Mouse (Mus musculus): ENCODE measurements at regions not wholly inside any gene's neighbourhood (a gene's known extent, or its start where the extent isn't known, plus 50 kb on each side); places are given as distances from the start of the nearest gene placed in this dataset.
A peak's percentile ranks its signal among the peaks of the same experiment; 100 is the strongest.
"Not testable (repeated sequence)": the region's sequence is repeated elsewhere in the genome, so short reads cannot be mapped to it uniquely, and the experiment has no call there.

GRCm38 (mm10) chr7:83392181-83392580 is 192.5 kb upstream of the Tmc3 start:
- DNase-seq (ENCODE audit: low spot score in 2 of 2) = no peak

- no peak for DNase-seq (ENCODE audit: low spot score in 2 of 2)
Measured at GRCm38 (mm10) chr7:83392625-83393024, 192.1 kb upstream of the Tmc3 start.

DNA sequence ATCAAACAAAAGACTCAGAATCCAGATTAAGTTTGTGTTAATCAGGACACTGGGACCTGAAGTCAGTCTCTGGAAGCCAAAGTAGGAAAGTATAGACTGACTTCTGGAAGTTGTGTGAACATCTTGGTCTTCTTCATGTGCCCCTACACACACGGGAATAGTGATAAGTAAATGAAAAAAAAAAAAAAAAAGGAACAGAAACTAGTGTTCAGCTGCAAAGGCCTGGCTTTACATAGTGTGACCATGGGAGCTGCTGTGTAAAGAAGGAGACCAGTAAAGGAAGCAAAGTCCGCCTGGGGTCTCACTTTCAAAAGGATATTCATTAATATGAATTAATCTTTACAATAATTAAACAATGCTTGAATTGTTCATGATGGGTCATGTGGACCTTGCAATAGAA is 190.6 kb upstream of the Tmc3 start:
- DNase-seq (ENCODE audit: low spot score in 2 of 2) = no peak

DNA sequence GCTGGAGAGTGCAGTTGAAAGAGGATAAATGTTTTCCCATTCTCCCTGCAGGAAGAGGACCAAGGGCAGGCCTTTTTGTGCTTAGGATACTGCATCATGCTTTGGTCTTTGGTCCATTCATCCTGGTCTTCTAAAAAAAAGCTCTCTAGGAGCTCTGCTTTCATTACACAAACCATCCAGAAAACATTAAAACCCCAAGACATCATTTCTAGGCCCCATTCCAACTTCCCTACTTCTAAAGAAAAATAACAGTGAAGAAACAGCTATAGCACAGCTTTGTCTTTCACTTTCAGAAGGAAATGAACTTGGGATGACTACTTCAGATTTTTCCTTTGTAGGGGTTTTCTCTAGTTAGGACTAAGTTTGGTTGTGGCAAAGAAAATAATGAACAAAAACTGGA is 185.1 kb upstream of the Tmc3 start:
- DNase-seq (ENCODE audit: low spot score in 2 of 2) = no peak

GRCm38 (mm10) chr7:83401001-83401400 is 183.7 kb upstream of the Tmc3 start:
- no peak for DNase-seq (ENCODE audit: low spot score in 2 of 2)

GRCm38 (mm10) chr7:83412745-83413144 is 172.0 kb upstream of the Tmc3 start:
- not testable (repeated sequence) for DNase-seq (ENCODE audit: low spot score in 2 of 2)

DNA sequence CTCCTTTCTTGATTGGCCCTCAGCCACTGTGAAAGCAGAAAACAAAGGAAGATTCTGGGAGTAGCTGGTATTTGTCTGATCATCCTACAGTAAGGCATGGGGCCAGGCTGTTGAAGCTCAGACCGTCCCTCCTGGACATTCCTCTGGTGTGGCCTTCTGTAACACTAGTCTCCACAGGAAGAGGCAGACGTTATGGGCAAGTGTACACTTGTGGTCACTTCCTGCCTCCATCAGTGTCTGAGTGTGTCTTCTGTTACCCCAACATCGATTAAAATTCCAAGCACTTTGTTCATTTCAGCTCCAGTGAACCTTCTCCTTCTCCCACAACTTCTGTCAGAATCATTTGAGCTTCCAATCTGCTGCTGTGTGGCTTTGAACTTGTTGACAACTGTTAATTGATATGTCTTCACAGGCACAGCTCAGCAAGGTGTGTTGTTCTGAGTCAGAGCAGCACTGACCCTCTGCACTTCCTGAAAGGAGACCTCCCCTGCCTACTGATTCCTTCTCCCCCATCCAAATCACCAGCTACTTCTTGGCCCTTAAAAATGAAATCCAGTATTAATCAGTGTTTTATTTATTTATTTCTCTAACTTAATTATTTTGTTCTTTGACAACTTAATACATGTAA is 154.7 kb upstream of the Tmc3 start:
- DNase-seq (ENCODE audit: low spot score in 2 of 2) = no peak

DNA sequence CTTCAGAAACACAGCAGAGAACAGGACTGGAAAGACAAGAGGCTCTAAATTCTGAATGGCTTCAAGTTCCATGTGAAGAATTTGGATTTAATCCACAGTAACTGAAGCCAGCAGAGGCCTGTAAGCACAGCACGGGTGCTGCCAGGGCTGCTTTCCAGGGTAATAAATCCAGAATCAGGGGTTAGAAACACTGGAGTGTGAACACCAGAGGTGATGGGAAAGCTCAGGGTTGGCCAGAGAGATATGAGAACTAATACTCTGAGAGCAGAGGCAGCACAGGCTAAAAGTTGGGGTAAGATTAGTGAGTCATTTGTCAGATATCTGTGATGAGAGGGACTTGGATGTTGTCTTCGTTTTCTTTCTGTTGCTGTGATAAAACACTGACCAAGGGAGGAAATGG is 153.6 kb upstream of the Tmc3 start:
- no peak for DNase-seq (ENCODE audit: low spot score in 2 of 2)

DNA sequence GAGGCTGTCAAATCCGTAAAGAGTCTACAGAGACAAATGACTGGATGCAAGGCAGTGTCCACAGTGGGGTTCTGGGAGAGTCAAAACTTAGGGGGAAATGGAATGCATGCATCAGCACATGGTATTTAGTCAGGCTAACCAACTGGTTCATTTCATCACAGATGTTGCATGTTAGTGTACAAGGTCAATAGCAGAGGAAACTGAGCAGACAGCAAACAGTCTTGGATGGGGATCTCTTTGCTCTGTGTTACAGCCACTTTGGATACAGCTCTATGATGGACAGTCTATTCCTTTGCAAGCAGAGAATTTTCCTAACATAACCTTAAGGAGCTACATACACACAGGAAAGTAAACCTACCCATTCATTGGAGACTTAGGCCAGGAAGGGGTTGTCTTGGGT is 151.9 kb upstream of the Tmc3 start:
- DNase-seq (ENCODE audit: low spot score in 2 of 2) = no peak

DNA sequence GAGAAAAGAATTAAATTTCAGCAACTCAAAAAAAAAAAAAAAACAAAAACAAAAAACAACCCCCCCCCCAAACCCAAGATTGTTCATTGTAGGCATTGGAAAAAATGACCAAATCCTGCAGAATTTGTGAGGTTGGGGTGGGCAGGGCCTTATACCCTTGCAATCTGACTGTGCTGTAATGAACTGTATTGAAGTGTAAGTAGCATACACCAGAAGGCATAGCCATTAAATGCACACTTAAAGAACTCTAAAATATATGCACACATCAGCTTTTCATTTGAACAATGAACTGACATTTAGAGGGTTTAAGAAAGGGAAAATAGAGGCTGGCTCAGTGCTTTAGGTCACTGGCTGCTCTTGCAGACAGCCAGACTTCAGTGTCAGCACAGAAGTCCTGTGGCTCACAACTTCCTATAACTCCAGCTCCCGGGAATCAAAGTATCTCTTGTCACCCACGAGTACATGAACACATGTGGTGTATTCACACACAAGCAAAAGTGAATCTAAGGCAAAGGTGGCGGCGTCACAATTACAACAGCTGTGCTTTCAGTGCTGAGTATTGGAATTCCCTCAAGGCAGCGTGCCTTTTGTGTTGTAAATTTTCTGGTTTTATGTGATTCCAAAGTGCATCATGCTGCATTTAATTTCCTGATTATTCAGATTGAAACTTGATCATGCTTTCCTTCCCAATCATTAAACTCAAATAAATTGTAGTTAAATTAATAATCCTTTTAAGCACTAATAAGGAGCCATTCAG is 150.6 kb upstream of the Tmc3 start:
- DNase-seq (ENCODE audit: low spot score in 2 of 2) = no peak

- DNase-seq (ENCODE audit: low spot score in 2 of 2) = no peak
Measured at GRCm38 (mm10) chr7:83438538-83439393, 146.0 kb upstream of the Tmc3 start.

- peak in 1 of 2 experiments; percentile 5 for DNase-seq (ENCODE audit: low spot score in 2 of 2)
Measured at GRCm38 (mm10) chr7:83443596-83444278, 141.0 kb upstream of the Tmc3 start.

DNA sequence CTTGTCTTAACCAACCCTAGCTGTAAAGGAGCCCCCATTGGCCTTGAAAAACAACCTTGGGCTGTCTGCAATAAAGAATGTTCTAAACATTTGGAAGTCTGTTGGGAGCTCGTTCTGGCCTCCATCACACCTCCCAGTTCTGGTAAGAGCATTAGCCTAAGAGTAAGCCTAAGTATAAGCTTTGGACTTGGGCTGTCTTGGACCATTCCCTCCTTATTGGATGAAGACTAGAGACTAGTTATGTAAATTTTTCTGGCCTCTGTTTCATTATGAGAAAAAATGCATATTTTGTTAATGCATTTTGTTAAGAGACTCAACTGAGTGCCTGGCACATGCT is 140.5 kb upstream of the Tmc3 start:
- no peak for DNase-seq (ENCODE audit: low spot score in 2 of 2)

DNA sequence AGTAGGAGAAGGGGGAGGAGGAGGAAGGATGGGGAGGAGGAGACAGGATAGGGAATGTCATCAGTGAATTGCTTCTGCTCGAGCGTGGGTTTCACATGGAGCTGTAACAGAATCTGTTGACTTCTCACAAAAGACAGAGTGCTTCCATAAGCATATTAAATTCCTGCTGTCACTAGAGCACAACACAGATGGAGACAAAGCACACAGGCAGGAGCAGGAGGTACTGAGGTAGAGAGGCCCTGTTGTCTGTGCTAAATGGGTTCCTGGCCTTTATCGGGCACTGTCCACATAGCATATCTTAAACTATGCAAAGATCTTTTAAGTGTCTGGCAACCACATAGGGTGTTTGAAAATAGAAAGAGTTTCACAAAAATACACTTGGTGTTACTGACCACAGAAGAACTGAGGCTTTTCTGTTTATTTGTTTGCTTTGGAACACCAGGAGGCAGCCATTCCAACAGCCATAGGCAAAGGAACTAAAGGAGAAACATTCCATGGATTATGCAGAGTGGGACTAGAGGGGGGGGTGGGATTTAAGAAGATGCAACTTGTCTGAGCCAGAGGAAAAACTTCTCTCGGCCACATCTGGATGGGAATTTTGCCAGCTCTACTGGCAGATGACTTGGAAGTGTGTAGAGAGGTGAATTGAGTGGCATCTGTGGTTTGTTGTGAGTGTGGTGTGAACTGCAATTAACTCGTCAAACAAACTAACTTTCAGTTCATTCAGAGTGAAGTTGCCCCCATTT is 139.4 kb upstream of the Tmc3 start:
- DNase-seq (ENCODE audit: low spot score in 2 of 2) = no peak

- DNase-seq (ENCODE audit: low spot score in 2 of 2) = no peak
Measured at GRCm38 (mm10) chr7:83450346-83450745, 134.4 kb upstream of the Tmc3 start.

- DNase-seq (ENCODE audit: low spot score in 2 of 2) = no peak
Measured at GRCm38 (mm10) chr7:83452309-83452708, 132.4 kb upstream of the Tmc3 start.

DNA sequence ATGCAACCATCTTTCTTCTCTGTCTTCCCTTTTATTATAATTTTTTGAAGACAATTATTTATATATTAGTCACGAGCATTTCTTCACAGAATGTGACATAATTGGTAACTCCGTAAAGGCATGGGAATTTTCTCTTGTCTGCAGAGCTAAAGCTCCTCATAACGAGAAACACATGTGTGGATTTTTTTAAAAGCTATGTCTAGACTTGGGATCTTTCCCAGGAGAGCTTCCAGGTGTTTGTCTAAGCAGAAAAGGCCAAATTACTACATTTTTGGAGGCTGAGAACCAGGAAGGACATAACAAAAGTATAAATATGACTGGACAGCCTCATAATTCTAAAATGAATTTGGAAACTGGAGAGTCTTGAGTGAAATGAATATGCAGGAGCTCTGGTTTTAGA is 125.2 kb upstream of the Tmc3 start:
- no peak for DNase-seq (ENCODE audit: low spot score in 2 of 2)

- peak in 1 of 2 experiments; percentile 26 for DNase-seq (ENCODE audit: low spot score in 2 of 2)
Measured at GRCm38 (mm10) chr7:83467006-83467405, 117.7 kb upstream of the Tmc3 start.

DNA sequence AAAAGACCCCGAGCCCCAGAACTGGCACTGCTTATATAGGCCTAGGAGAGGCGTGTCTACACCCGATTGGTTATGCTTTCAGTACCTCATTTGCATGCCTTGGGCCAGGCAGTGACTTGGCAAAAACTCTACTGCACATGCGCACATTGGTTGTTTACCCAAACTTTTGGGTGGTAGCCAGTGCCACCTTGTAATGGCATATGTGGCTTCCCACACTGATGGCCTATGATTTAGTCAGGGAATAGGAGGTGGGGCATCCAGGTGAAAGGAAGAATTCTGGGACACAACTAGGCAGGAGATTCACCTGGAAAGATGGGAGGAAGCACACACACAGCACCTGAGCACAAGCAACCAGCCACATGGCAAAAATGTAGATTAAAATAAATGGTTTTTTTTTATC is 114.9 kb upstream of the Tmc3 start:
- not testable (repeated sequence) for DNase-seq (ENCODE audit: low spot score in 2 of 2)

DNA sequence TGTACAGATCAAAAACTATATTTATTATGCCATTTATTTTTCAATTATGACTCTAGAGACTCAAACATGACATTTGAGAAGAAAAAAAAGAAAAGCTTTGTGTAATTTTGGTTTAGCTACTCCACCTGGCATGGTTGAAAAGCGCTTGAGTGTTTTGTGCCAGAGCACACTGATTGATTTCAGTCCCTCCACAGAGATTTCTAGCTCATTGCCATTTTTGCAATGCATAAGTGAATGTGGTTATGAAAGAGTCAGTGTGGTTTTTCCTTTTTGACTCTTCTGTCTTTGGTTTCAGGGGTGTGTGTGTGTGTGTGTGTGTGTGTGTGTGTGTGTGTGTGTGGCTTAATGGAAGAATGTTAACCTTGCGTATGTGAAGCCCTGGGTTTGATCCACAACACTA is 113.6 kb upstream of the Tmc3 start:
- DNase-seq (ENCODE audit: low spot score in 2 of 2) = no peak

DNA sequence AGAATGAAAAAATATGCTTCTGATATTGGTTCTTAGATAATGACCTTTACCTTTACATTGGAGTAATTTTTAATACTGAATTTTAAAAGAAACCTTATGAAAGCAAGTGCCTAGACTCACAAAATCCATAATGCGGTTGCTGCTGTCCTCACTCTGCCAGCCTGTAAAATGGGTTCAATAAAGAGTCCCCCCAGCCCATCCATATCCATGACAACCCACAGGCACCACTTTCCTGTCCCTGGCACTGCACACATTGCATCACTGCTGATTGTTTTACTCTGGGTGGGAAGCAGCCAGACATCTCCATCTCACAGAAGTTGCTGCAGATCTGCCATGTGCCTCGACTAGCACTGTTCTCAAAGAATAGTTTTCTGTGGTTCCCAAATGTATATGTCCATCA is 110.3 kb upstream of the Tmc3 start:
- no peak for DNase-seq (ENCODE audit: low spot score in 2 of 2)

Data from left cerebral cortex, adult 8-10 months (tissue).